15 mouse cellular contexts compared by ENCODE assay signal in genomic region chr1:105093012-105093411, GRCm38 (mm10).
DNase-seq lines count a peak whose midpoint lies in the region; ATAC-seq lines count a peak whose summit lies in the region.
"Had no signal": no experiment of that assay in that cellular context is flagged by ENCODE, and none has a peak within 500 bp of the region (broad histone marks: within the 10 kb centered on the region; RNA-seq: fewer than 3 reads in every experiment).

No protein-coding gene starts in this region.

- no peak overlapping the region for H3K4me2 ChIP-seq in kidney, embryonic 14.5 days (replicated peaks; ENCODE audit: low read depth, low read length)
- H3K4me2 ChIP-seq in stomach, embryonic 16.5 days (ENCODE audit: low read depth, low read length) = no peak overlapping the region
- H3K4me2 ChIP-seq: hindbrain, embryonic 14.5 days; limb, embryonic 15.5 days; neural tube, embryonic 15.5 days had no signal

- DNase-seq in heart, adult 11 months = peak; percentile 62
- DNase-seq in heart, postnatal 25 days (ENCODE audit: low spot score) = no peak
- DNase-seq in urinary bladder, adult 18-20 months (ENCODE audit: low spot score in 2 of 2) = peak; percentile 13 to 18
- DNase-seq in urinary bladder, postnatal 4 days (ENCODE audit: low spot score in 2 of 2) = no peak
- no peak for DNase-seq in midbrain, embryonic 10.5 days (ENCODE audit: low spot score)
- DNase-seq in adrenal gland, postnatal 4 days (ENCODE audit: low spot score in 2 of 2) = no peak
- DNase-seq: gastrocnemius, adult 2 months; thymus, postnatal 14 days had no signal

- H3K36me3 ChIP-seq in kidney, embryonic 14.5 days (ENCODE audit: control insufficient read depth, insufficient read depth, low read length) = no peaks in the 10 kb centered on the region
- no peaks in the 10 kb centered on the region for H3K36me3 ChIP-seq in stomach, embryonic 16.5 days (ENCODE audit: control insufficient read depth, insufficient read depth, low read length)
- H3K36me3 ChIP-seq in midbrain, embryonic 10.5 days = no peaks in the 10 kb centered on the region
- H3K36me3 ChIP-seq: limb, embryonic 15.5 days; neural tube, embryonic 15.5 days had no signal

- intact Hi-C loops in heart, postnatal 25 days (cut with DNase I) = loop anchor here (2.0 to 5.0 kb wide), 4 partner anchors 104 to 538 kb away; no protein-coding TSS in a partner anchor

- H3K9me3 ChIP-seq in kidney, embryonic 14.5 days (ENCODE audit: control insufficient read depth, low read length) = no peaks in the 10 kb centered on the region
- H3K9me3 ChIP-seq in stomach, embryonic 16.5 days (replicated peaks; ENCODE audit: control insufficient read depth, low read length) = no peaks in the 10 kb centered on the region
- no peaks in the 10 kb centered on the region for H3K9me3 ChIP-seq in midbrain, embryonic 10.5 days (replicated peaks)
- H3K9me3 ChIP-seq: limb, embryonic 15.5 days; neural tube, embryonic 15.5 days had no signal

- H3K4me3 ChIP-seq in kidney, embryonic 14.5 days (ENCODE audit: low read length) = no peak overlapping the region
- H3K4me3 ChIP-seq in stomach, embryonic 16.5 days (replicated peaks; ENCODE audit: low read length) = no peak overlapping the region
- no peak overlapping the region for H3K4me3 ChIP-seq in midbrain, embryonic 10.5 days
- H3K4me3 ChIP-seq: gastrocnemius, adult 2 months; limb, embryonic 15.5 days; myocyte; neural tube, embryonic 15.5 days had no signal

- H3K27ac ChIP-seq in kidney, embryonic 14.5 days (ENCODE audit: low read depth, low read length) = 0 out of 2 replicates have a peak overlapping the region, but pooled peaks have one; percentile 24
- peak overlapping the region; percentile 87 for H3K27ac ChIP-seq in stomach, embryonic 16.5 days (ENCODE audit: low read length)
- no peak overlapping the region; the same call in 1 of the 2 replicates for H3K27ac ChIP-seq in midbrain, embryonic 10.5 days (replicated peaks)
- H3K27ac ChIP-seq: gastrocnemius, adult 2 months; hindbrain, embryonic 14.5 days; limb, embryonic 15.5 days; macrophage; neural tube, embryonic 15.5 days had no signal

- no peaks in the 10 kb centered on the region for H3K27me3 ChIP-seq in kidney, embryonic 14.5 days (ENCODE audit: control insufficient read depth, insufficient read depth, low read length)
- H3K27me3 ChIP-seq in stomach, embryonic 16.5 days (ENCODE audit: control insufficient read depth, insufficient read depth, low read length) = no peaks in the 10 kb centered on the region
- H3K27me3 ChIP-seq in midbrain, embryonic 10.5 days (ENCODE audit: low read depth, poor library complexity, severe bottlenecking) = no peaks in the 10 kb centered on the region
- H3K27me3 ChIP-seq: limb, embryonic 15.5 days; neural tube, embryonic 15.5 days had no signal

- no peak overlapping the region for H3K9ac ChIP-seq in kidney, embryonic 14.5 days (ENCODE audit: low read depth, low read length)
- no peak overlapping the region for H3K9ac ChIP-seq in stomach, embryonic 16.5 days (ENCODE audit: low read length)
- H3K9ac ChIP-seq: hindbrain, embryonic 14.5 days; limb, embryonic 15.5 days; neural tube, embryonic 15.5 days had no signal

- 0 out of 2 replicates have a peak, but pooled peaks have one; percentile 16 for ATAC-seq in kidney, embryonic 14.5 days (ENCODE audit: low FRiP score, low TSS enrichment)
- ATAC-seq in stomach, embryonic 16.5 days (ENCODE audit: insufficient read depth, low FRiP score) = peak; percentile 83; the same call in 1 of the 2 replicates

- H3K4me1 ChIP-seq in kidney, embryonic 14.5 days (ENCODE audit: control insufficient read depth, insufficient read depth, low read length) = 0 out of 2 replicates have a peak, but pooled peaks cover 5% of the 10 kb centered on the region
- H3K4me1 ChIP-seq in stomach, embryonic 16.5 days (ENCODE audit: control insufficient read depth, insufficient read depth, low read length) = 0 out of 2 replicates have a peak, but pooled peaks cover 2% of the 10 kb centered on the region
- H3K4me1 ChIP-seq in midbrain, embryonic 10.5 days = peaks cover 4% of the 10 kb centered on the region; the same call in 1 of the 2 replicates
- H3K4me1 ChIP-seq: limb, embryonic 15.5 days; neural tube, embryonic 15.5 days had no signal

- WGBS in kidney, embryonic 14.5 days = 42% methylated on average over 1 of the region's 1 CpGs
- 43% methylated on average over 1 of the region's 1 CpGs for WGBS in stomach, embryonic 16.5 days
- 57% methylated on average over 1 of the region's 1 CpGs for WGBS in midbrain, embryonic 10.5 days

Comparison
In these comparisons a context has a peak if more than half of its experiments do, and no peak if none do; other contexts are left out.
1. DNase-seq: peak in heart, adult 11 months (single experiment) and urinary bladder, adult 18-20 months (2 of 2); none in heart, postnatal 25 days (single experiment), urinary bladder, postnatal 4 days (0 of 2), midbrain, embryonic 10.5 days (single experiment) and adrenal gland, postnatal 4 days (0 of 2).